Mouse (Mus musculus) heart, postnatal 0 days (tissue): Measurements from ENCODE around the gene Rhob.

Source experiments
- CTCF ChIP-seq: IDR thresholded peaks from 2 replicates; pipeline ENCODE4 v1.5.1; 2016; ENCODE audit warnings: antibody characterized with exemption, control low read depth, low read depth
- EP300 ChIP-seq: IDR thresholded peaks from 2 replicates; pipeline ENCODE4 v1.6.1; 2016; ENCODE audit warnings: antibody characterized with exemption, low read depth

DNA sequence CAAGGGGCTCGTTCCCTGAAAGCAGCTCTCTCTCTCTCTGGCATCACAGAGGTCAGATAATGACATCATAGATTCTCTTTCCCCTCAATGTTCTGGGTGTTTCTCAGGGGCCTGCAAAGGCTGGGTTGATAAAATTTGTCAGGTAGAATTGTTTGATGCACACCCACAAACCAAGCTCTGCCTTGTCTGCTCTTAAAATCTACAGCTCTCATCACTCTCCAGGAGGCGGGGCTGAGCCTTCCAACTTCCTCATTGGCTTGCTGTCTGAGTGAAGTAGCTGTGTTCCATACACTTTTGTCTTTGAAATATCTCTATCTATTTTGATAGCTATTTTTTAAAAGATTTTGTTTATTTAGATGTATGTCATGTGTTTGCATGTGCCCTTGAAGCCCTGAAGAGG is 17.6 kb downstream of the Rhob start:
- TF ChIP-seq CTCF (no peak), EP300 (no peak)
